Mouse (Mus musculus) heart, embryonic 13.5 days (tissue): ENCODE results near the gene Gorasp2. TPM values are rescaled to one million over a fixed set of nuclear protein-coding genes. Genes with fewer than 3 reads are reported as not detected.

ENCODE experiments used
- ATAC-seq: fragments of 200-750 bp; cut with Nextera tagmentation; 2 replicates; pipeline ENCODE4 v1.8.0; 2017; ENCODE audit warnings: moderate TSS enrichment; ENCODE audit not compliant: insufficient number of reproducible peaks, low FRiP score, low TSS enrichment; ENCODE audit errors: extremely low read depth
- H3K27ac ChIP-seq: fragments of 300-500 bp; sonication (generic); replicated peaks from 2 replicates; pipeline ENCODE4 v1.5.1; 2015; ENCODE audit warnings: moderate library complexity, mild to moderate bottlenecking, inconsistent platforms
- H3K27me3 ChIP-seq: fragments of 300-500 bp; sonication (generic); replicated peaks from 2 replicates; pipeline ENCODE4 v1.6.1; 2015; ENCODE audit warnings: mild to moderate bottlenecking, inconsistent platforms
- H3K36me3 ChIP-seq: fragments of 300-500 bp; sonication (generic); 2 replicates; pipeline ENCODE4 v1.6.1; 2015; ENCODE audit warnings: mild to moderate bottlenecking, inconsistent platforms
- H3K4me1 ChIP-seq: fragments of 300-500 bp; sonication (generic); 2 replicates; pipeline ENCODE4 v1.6.1; 2015; ENCODE audit warnings: inconsistent platforms
- H3K4me2 ChIP-seq: fragments of 300-500 bp; sonication (generic); 2 replicates; pipeline ENCODE4 v1.6.1; 2015; ENCODE audit warnings: inconsistent platforms, mild to moderate bottlenecking, moderate library complexity
- H3K4me3 ChIP-seq: fragments of 300-500 bp; sonication (generic); 2 replicates; pipeline ENCODE4 v1.5.1; 2015; ENCODE audit warnings: moderate library complexity, mild to moderate bottlenecking, inconsistent platforms
- H3K9ac ChIP-seq: fragments of 300-500 bp; sonication (generic); 2 replicates; pipeline ENCODE4 v1.6.1; 2015; ENCODE audit warnings: inconsistent platforms, mild to moderate bottlenecking, moderate library complexity
- H3K9me3 ChIP-seq: fragments of 300-500 bp; sonication (generic); 2 replicates; pipeline ENCODE4 v1.6.1; 2016; ENCODE audit warnings: inconsistent platforms
- WGBS: fragments of 180-500 bp; shearing (Covaris S2); methylation state at CpG from one replicate; pipeline ENCODE4 v1.1.7; 2015; ENCODE audit warnings: mixed read lengths; 5-methylcytosine and 5-hydroxymethylcytosine counted together
- polyA plus RNA-seq: library from polyadenylated mRNA; unstranded; fragments of >200 nt; fragmentation: Nextera tagmentation; extraction: Ambion mirVana; gene quantifications from 2 replicates; pipeline ENCODE4 v1.2.1, GENCODE M21; 2015

Gene Gorasp2
- polyA plus RNA-seq, 1 experiment from 2014 or later, result 147 TPM

DNA sequence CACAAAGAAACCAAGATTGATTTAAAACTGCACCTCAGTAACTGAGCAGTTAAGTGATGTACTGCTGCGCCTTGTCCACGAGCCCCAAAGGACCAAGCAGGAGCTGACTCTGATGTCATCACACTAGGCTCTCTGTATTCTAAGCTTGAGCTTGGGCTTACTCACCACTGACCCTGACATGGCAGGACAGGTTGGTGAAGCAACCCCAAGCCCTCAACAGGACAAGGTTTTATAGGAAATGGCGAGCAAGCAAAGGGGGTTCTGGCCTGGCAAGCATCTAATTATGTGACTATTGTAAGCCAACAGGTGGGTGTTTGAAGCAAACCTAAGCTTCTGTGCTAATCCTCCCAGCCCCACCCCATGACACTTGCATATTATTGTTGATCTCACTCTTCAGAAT, 39.5 kb downstream of the Gorasp2 start:
- Histone ChIP-seq H3K4me2 (no peak overlapping the region), H3K27ac (no peak overlapping the region), H3K9me3 (0 out of 2 replicates have a peak, but pooled peaks cover 5% of the 10 kb centered on the region), H3K4me3 (no peak overlapping the region), H3K9ac (no peak overlapping the region), H3K36me3 (peaks cover 7% of the 10 kb centered on the region; the same call in 1 of the 2 replicates), H3K27me3 (no peaks in the 10 kb centered on the region; the same call in 1 of the 2 replicates), H3K4me1 (peaks cover 21% of the 10 kb centered on the region)
- no peak for ATAC-seq
- WGBS, result 86% methylated on average over 3 of the region's 3 CpGs

DNA sequence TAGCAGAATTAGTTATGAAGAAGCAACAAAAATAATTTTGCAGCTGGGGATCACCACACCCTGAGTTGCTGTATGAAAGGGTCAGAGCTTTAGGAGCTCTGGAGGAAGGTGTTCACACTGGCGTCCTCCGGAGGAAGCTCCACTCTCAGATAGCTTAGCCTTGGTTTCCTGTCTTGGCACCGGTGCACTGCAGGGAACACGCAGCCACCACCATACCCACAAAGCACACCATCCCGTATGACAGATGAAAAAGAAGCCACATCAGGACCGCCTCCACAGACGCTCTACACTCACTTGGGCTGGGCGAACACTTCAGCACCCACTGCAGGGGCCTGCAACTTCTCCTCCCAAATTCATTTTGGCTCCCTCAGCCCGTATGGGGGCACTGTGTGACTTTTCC, 40.2 kb downstream of the Gorasp2 start:
- Histone ChIP-seq H3K36me3 (peaks cover 7% of the 10 kb centered on the region; the same call in 1 of the 2 replicates), H3K27me3 (no peaks in the 10 kb centered on the region; the same call in 1 of the 2 replicates), H3K9ac (no peak overlapping the region), H3K4me3 (no peak overlapping the region), H3K4me2 (no peak overlapping the region), H3K9me3 (0 out of 2 replicates have a peak, but pooled peaks cover 5% of the 10 kb centered on the region), H3K27ac (no peak overlapping the region), H3K4me1 (peaks cover 21% of the 10 kb centered on the region)
- WGBS, result 42% methylated on average over 9 of the region's 9 CpGs
- no peak for ATAC-seq

DNA sequence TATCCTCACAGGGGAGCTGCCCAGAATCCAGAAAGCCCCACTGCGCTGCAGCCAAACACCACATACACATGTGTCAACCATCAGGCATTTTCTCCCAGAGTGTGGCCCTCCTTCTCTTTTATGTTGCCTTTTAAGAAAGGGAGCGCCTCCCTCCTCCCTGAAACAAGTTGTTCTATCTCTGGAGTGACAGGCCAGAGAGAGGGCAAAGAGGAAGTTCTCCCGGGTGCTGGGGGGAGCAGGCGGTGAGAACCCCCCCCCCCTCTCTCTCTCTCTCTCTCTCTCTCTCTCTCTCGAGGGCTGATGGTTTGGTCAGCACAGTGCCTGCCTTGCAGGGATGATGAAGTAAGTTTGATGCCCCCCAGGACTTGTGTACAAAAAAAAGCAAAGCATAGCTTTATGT, 41.0 kb downstream of the Gorasp2 start:
- WGBS, result 25% methylated on average over 5 of the region's 5 CpGs

DNA sequence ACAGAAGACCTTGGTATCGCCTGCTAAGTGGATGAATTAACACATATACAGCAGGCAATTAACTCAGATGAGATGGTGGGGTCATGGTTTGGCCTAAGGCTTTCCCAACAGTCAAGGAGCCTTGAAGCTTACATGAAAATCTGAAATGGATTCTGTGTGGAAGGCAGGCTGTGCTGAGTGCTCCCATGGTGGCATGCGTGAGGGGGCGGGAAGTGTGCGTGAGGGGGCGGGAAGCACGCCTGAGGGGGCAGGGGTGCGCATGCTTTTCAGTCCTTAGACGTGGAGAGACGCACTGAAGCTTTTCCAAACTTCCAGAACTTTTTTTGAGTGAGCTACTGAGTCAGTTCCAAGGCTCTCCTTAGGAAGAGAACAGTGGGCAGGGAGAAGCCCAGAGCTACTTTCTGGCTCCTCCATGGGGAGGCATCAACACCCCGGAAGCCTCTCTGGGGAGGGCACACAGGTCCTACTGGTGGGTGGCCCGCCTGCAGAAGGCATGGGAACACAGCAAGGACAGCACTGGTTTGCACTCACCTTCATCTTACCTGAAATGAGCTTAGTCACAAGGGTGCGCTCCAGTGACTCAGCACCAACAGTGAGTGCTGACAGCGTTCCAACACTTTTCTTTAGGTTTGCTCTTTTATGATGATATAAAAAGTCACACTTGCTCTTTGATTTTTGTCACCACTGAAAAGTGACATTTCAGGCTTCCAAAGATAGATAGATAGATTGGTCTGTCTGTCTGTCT, 47.8 kb downstream of the Gorasp2 start:
- Histone ChIP-seq H3K9ac (no peak overlapping the region), H3K4me3 (no peak overlapping the region), H3K36me3 (peaks cover 49% of the 10 kb centered on the region), H3K27me3 (no peaks in the 10 kb centered on the region; the same call in 1 of the 2 replicates), H3K4me1 (peaks cover 9% of the 10 kb centered on the region; the same call in 1 of the 2 replicates), H3K4me2 (no peak overlapping the region), H3K9me3 (no peaks in the 10 kb centered on the region), H3K27ac (no peak overlapping the region)
- WGBS, result 66% methylated on average over 13 of the region's 13 CpGs
- ATAC-seq, result no peak

More for the DNA sequence above, 41.0 kb downstream of the Gorasp2 start:
- Histone ChIP-seq H3K27ac (0 out of 2 replicates have a peak overlapping the region, but pooled peaks have one; percentile 12), H3K9me3 (0 out of 2 replicates have a peak, but pooled peaks cover 3% of the 10 kb centered on the region), H3K4me2 (no peak overlapping the region), H3K9ac (peak overlapping the region; percentile 30; the same call in 1 of the 2 replicates), H3K36me3 (peaks cover 7% of the 10 kb centered on the region; the same call in 1 of the 2 replicates), H3K27me3 (no peaks in the 10 kb centered on the region; the same call in 1 of the 2 replicates), H3K4me3 (no peak overlapping the region), H3K4me1 (peaks cover 21% of the 10 kb centered on the region)
- no peak for ATAC-seq

DNA sequence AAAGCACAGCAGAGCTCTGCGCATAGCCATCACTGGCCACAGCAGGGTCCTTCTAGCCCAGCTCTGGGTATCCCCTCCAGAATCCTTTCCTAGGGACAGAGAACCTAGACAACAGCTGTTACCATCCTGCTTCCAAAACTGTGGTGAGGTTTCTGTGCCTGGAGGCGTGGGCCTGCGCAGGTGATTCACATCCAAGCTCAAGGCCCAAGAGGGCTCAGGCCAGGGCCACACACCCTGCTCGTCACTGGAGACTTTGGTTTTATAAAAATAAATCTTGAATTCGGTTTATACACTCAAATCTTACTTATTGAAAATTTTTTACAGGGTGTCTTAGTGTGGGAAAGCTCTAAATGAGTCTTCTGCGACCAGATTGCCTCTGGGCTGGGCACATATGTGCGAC, 48.9 kb downstream of the Gorasp2 start:
- Histone ChIP-seq H3K27me3 (no peaks in the 10 kb centered on the region), H3K27ac (no peak overlapping the region), H3K9ac (no peak overlapping the region), H3K4me3 (no peak overlapping the region), H3K4me1 (0 out of 2 replicates have a peak, but pooled peaks cover 2% of the 10 kb centered on the region), H3K9me3 (no peaks in the 10 kb centered on the region), H3K36me3 (peaks cover 59% of the 10 kb centered on the region), H3K4me2 (no peak overlapping the region)
- ATAC-seq, result no peak
- WGBS, result 91% methylated on average over 7 of the region's 7 CpGs

DNA sequence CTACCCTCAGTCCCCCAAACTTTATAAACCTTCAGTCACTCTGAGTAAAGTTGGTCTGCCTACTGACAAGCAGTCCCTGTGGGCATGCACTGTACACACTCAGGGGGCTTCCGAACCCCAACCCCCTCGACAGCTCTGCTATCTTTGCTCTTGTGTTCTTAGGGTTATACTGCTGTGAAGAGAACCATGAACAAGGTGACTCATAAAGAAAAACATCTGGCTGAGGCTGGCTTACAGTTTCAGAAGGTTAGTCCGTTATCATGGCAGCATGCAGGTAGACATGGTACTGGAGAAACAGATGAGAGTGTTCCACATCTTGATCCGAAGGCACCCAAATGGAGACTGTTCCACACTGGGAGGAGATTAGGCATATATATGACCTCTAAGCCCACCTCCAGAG, 49.5 kb downstream of the Gorasp2 start:
- no peak for ATAC-seq
- 88% methylated on average over 4 of the region's 4 CpGs for WGBS
- Histone ChIP-seq H3K4me2 (no peak overlapping the region), H3K27ac (no peak overlapping the region), H3K9ac (no peak overlapping the region), H3K36me3 (peaks cover 66% of the 10 kb centered on the region), H3K4me1 (0 out of 2 replicates have a peak, but pooled peaks cover 2% of the 10 kb centered on the region), H3K9me3 (no peaks in the 10 kb centered on the region), H3K4me3 (no peak overlapping the region), H3K27me3 (no peaks in the 10 kb centered on the region)

DNA sequence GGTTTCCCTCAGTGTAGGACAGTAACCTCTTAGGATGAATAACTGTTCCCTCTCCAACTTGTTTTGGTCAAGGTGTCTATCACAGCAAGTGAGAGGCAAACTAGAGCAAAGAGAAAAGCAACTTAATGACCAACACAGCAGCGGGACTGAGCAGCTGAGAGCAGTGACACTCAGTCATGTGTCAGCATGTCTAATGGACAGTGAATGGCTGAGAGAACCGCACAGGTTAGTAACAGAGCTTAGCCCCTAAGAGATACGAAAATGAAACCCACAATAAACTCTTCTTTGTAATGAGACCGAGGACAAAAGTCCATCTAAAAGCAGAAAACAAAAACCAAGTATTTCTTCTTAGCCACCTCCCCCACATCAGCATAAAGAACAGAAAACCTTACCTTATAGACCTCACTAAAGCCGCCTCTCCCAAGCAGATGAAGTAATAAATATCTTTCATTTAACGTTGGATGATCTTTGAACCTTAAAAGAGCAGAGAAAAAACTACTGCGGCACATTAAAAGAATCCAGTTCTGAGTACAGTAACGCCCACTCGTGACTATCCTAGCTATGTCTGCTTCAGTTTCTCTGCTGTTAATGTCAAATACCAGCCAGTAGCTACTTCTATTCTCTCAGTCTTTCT, 62.4 kb downstream of the Gorasp2 start:
- no peak for ATAC-seq
- peaks cover 71% of the 10 kb centered on the region for H3K36me3 ChIP-seq
- H3K27ac ChIP-seq, result no peak overlapping the region
- no peak overlapping the region for H3K4me2 ChIP-seq
- 92% methylated on average over 9 of the region's 9 CpGs for WGBS
- H3K27me3 ChIP-seq, result no peaks in the 10 kb centered on the region
- H3K4me1 ChIP-seq, result no peaks in the 10 kb centered on the region
- no peak overlapping the region for H3K9ac ChIP-seq
- no peaks in the 10 kb centered on the region for H3K9me3 ChIP-seq
- no peak overlapping the region for H3K4me3 ChIP-seq

DNA sequence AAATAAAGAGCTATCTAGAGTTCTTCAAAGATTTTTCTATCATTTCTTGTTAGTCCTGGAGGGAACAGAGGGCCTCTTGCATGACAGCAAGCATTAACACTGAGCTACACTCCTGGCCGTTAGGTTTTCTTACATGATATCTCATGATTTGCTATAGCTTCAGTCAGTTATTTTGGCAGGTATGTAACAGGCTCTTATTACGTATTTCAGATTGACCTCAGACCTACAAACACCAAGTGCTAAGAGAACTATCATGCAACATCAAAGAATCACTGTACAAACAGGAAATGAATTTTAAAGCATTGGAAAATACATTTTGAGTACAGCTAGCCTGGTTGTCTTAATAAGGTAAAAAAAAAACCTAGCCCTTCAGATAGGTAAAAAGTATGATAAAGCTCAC, 65.7 kb downstream of the Gorasp2 start:
- peaks cover 68% of the 10 kb centered on the region for H3K36me3 ChIP-seq
- no peak overlapping the region for H3K9ac ChIP-seq
- no peak overlapping the region for H3K4me3 ChIP-seq
- ATAC-seq, result no peak
- H3K4me1 ChIP-seq, result peaks cover 5% of the 10 kb centered on the region; the same call in 1 of the 2 replicates
- H3K27ac ChIP-seq, result no peak overlapping the region
- H3K27me3 ChIP-seq, result no peaks in the 10 kb centered on the region
- H3K9me3 ChIP-seq, result no peaks in the 10 kb centered on the region
- no peak overlapping the region for H3K4me2 ChIP-seq
- WGBS, result 80% methylated on average over 2 of the region's 2 CpGs

DNA sequence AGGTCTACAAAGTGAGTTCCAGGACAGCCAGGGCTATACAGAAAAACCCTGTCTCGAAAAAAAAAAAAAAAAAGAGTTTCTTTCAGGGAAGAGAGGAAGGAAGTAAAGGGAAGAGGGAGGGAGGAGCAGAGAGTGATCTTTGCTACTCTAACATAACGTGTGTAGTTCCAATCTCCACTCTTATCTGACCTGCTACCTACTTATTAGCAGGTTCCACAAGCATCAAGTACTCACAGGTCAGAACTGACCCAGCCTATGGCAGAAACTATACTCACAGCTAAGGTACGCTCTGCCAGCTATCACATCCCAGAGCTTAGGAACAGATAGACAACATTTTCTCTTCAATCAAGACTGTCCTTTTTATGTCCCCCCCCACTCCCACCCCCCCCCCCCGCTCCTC, 74.2 kb downstream of the Gorasp2 start:
- no peak overlapping the region for H3K27ac ChIP-seq
- H3K4me1 ChIP-seq, result peaks cover 5% of the 10 kb centered on the region; the same call in 1 of the 2 replicates
- H3K27me3 ChIP-seq, result no peaks in the 10 kb centered on the region
- no peak overlapping the region for H3K9ac ChIP-seq
- no peaks in the 10 kb centered on the region for H3K9me3 ChIP-seq
- H3K4me2 ChIP-seq, result no peak overlapping the region
- WGBS, result 76% methylated on average over 4 of the region's 4 CpGs
- peaks cover 75% of the 10 kb centered on the region for H3K36me3 ChIP-seq
- no peak overlapping the region for H3K4me3 ChIP-seq
- ATAC-seq, result no peak

DNA sequence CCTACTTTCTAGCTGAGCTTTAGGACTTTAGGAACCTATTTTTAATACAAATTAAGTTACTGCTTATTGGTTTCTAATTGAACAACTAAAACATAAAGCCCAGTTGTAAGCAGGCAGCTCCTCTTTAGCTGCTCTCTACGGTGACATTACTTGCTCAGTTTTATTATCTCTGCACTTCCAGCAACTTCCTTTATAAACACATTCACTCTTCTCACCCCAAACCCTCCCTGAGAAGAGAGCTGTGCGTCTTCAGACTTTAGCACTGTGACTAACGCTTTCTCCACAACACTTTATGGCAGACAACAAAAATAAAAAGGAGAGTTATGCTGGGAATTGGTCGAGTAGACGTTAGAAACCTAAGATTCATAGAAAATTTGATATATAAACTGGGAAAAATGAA, 74.6 kb downstream of the Gorasp2 start:
- H3K4me2 ChIP-seq, result no peak overlapping the region
- H3K27me3 ChIP-seq, result no peaks in the 10 kb centered on the region
- H3K9ac ChIP-seq, result no peak overlapping the region
- H3K36me3 ChIP-seq, result peaks cover 75% of the 10 kb centered on the region
- 73% methylated on average over 5 of the region's 5 CpGs for WGBS
- no peak for ATAC-seq
- no peak overlapping the region for H3K4me3 ChIP-seq
- H3K9me3 ChIP-seq, result no peaks in the 10 kb centered on the region
- H3K27ac ChIP-seq, result no peak overlapping the region
- peaks cover 5% of the 10 kb centered on the region; the same call in 1 of the 2 replicates for H3K4me1 ChIP-seq

DNA sequence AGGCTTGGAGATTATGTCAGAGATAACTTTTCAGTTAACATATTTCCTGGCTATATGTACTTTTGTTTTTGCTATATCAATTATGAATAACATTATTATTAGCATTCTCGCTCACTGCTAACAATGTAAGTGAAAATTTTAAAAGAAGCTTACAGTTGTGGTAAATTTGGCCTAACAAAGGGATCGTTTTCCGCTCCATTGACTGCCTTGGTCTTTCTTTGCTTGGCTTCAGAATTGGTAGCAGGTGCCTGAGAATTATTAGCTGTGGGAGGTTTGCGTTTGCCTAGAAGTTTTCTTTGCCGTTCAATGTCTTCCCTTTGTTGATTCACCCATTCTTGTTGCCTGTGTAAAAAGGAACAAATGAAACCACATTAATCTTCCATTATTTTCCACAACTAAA, 80.5 kb downstream of the Gorasp2 start:
- Histone ChIP-seq H3K9me3 (no peaks in the 10 kb centered on the region), H3K4me3 (no peak overlapping the region), H3K36me3 (peaks cover 81% of the 10 kb centered on the region), H3K9ac (no peak overlapping the region), H3K4me1 (no peaks in the 10 kb centered on the region), H3K27ac (no peak overlapping the region), H3K4me2 (no peak overlapping the region), H3K27me3 (no peaks in the 10 kb centered on the region)
- ATAC-seq, result no peak
- WGBS, result 91% methylated on average over 5 of the region's 5 CpGs
